Mouse (Mus musculus) T-helper 1 cell (primary cell): ENCODE measurements at regions not wholly inside any gene's neighbourhood (a gene's known extent, or its start where the extent isn't known, plus 50 kb on each side); places are given as distances from the start of the nearest gene placed in this dataset.

Source experiments
- in situ Hi-C: fragments of 300-600 bp; cut with MboI, MseI; formaldehyde crosslinking; loops from one replicate; pipeline ENCODE4 v1.15.1; 2025; ENCODE audit warnings: high pct_unique_total_duplicates

GRCm38 (mm10) chr4:124189352-124189992 is 271.6 kb upstream of the 4930535I16Rik start:
- in situ Hi-C loops = no loop called here

GRCm38 (mm10) chr4:124187108-124187507 is 269.3 kb upstream of the 4930535I16Rik start:
- in situ Hi-C loops = no loop called here

- in situ Hi-C loops = no loop called here
Measured at GRCm38 (mm10) chr4:124181335-124181734, 263.5 kb upstream of the 4930535I16Rik start.

- in situ Hi-C loops = no loop called here
Measured at GRCm38 (mm10) chr4:124178401-124179018, 260.7 kb upstream of the 4930535I16Rik start.

- in situ Hi-C loops = no loop called here
Measured at GRCm38 (mm10) chr4:124175531-124175930, 257.7 kb upstream of the 4930535I16Rik start.

GRCm38 (mm10) chr4:124154627-124155026 is 236.8 kb upstream of the 4930535I16Rik start:
- in situ Hi-C loops = no loop called here

- in situ Hi-C loops = loop anchor here (10.0 kb wide), 1 partner anchor 525 kb away; no protein-coding TSS in a partner anchor
Measured at GRCm38 (mm10) chr4:124149771-124150451, 232.1 kb upstream of the 4930535I16Rik start.

GRCm38 (mm10) chr4:124149037-124149436 is 231.2 kb upstream of the 4930535I16Rik start:
- in situ Hi-C loops = loop anchor here (10.0 kb wide), 1 partner anchor 526 kb away; no protein-coding TSS in a partner anchor

- in situ Hi-C loops = loop anchor here (10.0 kb wide), 1 partner anchor 528 kb away; no protein-coding TSS in a partner anchor
Measured at GRCm38 (mm10) chr4:124147276-124147675, 229.5 kb upstream of the 4930535I16Rik start.

GRCm38 (mm10) chr4:124146135-124146534 is 228.3 kb upstream of the 4930535I16Rik start:
- in situ Hi-C loops = loop anchor here (10.0 kb wide), 1 partner anchor 529 kb away; no protein-coding TSS in a partner anchor

GRCm38 (mm10) chr4:124143630-124144029 is 225.8 kb upstream of the 4930535I16Rik start:
- in situ Hi-C loops = loop anchor here (10.0 kb wide), 1 partner anchor 531 kb away; no protein-coding TSS in a partner anchor

- in situ Hi-C loops = loop anchor here (10.0 kb wide), 1 partner anchor 532 kb away; no protein-coding TSS in a partner anchor
Measured at GRCm38 (mm10) chr4:124143226-124143625, 225.4 kb upstream of the 4930535I16Rik start.

- in situ Hi-C loops = loop anchor here (10.0 kb wide), 1 partner anchor 533 kb away; no protein-coding TSS in a partner anchor
Measured at GRCm38 (mm10) chr4:124142083-124142482, 224.3 kb upstream of the 4930535I16Rik start.

- in situ Hi-C loops = loop anchor here (10.0 kb wide), 1 partner anchor 180 kb away; no protein-coding TSS in a partner anchor
Measured at GRCm38 (mm10) chr4:124135165-124135470, 217.3 kb upstream of the 4930535I16Rik start.

- in situ Hi-C loops = loop anchor here (10.0 kb wide), 1 partner anchor 180 kb away; no protein-coding TSS in a partner anchor
Measured at GRCm38 (mm10) chr4:124134341-124135164, 216.7 kb upstream of the 4930535I16Rik start.

GRCm38 (mm10) chr4:124130946-124131345 is 213.1 kb upstream of the 4930535I16Rik start:
- in situ Hi-C loops = loop anchor here (10.0 kb wide), 1 partner anchor 176 kb away; no protein-coding TSS in a partner anchor

GRCm38 (mm10) chr4:124126258-124126657 is 208.4 kb upstream of the 4930535I16Rik start:
- in situ Hi-C loops = no loop called here

- in situ Hi-C loops = no loop called here
Measured at GRCm38 (mm10) chr4:124120334-124120733, 202.5 kb upstream of the 4930535I16Rik start.

GRCm38 (mm10) chr4:124113856-124114345 is 196.1 kb upstream of the 4930535I16Rik start:
- in situ Hi-C loops = no loop called here

- in situ Hi-C loops = no loop called here
Measured at GRCm38 (mm10) chr4:124110705-124111104, 192.9 kb upstream of the 4930535I16Rik start.

GRCm38 (mm10) chr4:124109371-124109770 is 191.5 kb upstream of the 4930535I16Rik start:
- in situ Hi-C loops = no loop called here
